Mouse (Mus musculus): ENCODE measurements around the gene Sh3kbp1. TPM values are rescaled to one million over a fixed set of nuclear protein-coding genes. Genes with fewer than 3 reads are reported as not detected.
"Not testable (repeated sequence)": the region's sequence is repeated elsewhere in the genome, so short reads cannot be mapped to it uniquely, and the experiment has no call there.

Gene Sh3kbp1
- 10 to 100 TPM; 57.5 to 61.3 TPM for total RNA-seq (2021)
- long read RNA-seq, experiment 1, full-length matches to known transcripts: 25 of 66 reads
- long read RNA-seq, experiment 1, partial matches to known transcripts: 6 of 66 reads
- long read RNA-seq, experiment 1, other reads (novel, unspliced or antisense): 35 of 66 reads
- long read RNA-seq, experiment 2, full-length matches to known transcripts: 27 of 68 reads
- long read RNA-seq, experiment 2, partial matches to known transcripts: 4 of 68 reads
- long read RNA-seq, experiment 2, other reads (novel, unspliced or antisense): 37 of 68 reads

DNA sequence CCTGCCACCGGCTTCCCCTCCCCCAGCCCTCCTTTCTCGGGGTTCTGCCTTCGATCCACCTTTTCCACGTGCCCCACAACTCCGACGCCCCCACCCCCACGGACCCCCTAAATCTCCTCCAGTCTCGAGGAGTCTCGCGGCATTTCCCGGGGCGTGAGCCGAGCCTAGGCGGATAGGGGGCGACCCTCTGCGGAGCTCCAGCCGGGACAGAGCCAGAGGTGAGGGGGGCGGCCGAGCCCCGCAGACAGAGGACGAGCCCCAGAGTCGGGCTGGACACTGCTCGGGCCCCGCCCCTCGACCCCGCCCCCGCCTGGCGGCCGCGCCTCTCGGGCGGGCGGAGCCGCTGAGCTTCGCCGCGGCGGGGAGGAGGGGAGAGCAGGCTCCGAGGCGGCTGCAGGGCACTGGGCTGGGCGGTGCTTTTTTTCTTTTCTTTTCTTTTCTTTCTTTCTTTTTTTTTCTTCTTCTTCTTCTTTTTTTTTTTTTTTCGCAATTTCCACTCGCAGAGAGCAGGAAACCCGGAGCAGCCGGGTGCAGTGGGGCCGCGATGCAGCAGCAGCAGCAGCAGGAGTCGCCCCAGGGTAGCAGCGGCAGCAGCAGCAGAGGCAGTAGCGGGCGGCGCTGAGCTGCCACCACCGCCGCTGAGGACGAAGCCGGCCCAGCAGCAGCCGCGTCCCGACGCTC lies at the start of gene Sh3kbp1:
TSS of gene Sh3kbp1 (plus strand) at position 366 of the 681 bp plus-strand sequence.
- TF ChIP-seq CTCF (IDR thresholded peaks at IDR 0.05): peak; percentile 44
- intact Hi-C loops (cut with DNase I): loop anchor here (2.0 to 10.0 kb wide), 6 partner anchors 62 to 490 kb away; no protein-coding TSS in a partner anchor
- peak; percentile 53 to 56 for DNase-seq (ENCODE audit: extremely low spot score in 1 of 2, low spot score in 2 of 2)
- Histone ChIP-seq H3K27ac (peak within 1 kb of the TSS; percentile 83), H3K4me3 (peak within 1 kb of the TSS; percentile 57)

DNA sequence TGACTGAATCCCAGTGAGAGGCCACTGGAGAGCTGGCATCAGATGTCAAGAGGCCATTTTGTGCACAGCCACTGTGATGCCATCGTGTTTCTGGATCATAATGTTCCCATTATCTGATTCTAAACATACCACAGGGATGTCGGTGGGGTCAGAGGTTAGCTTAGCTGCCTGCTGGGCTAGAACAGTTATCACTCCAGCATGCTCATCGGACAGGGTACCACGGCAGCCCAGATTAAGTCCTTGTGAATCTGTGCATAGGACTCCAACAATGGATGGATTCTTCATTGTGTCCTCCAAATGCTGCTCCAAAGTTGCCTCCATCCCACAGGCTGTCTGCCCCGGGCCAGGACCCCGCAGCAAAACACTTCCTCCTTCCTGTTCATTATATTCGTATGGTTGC lies 42.3 kb upstream of the Sh3kbp1 start:
- H3K27ac ChIP-seq; H3K4me3 ChIP-seq; DNase-seq (ENCODE audit: extremely low spot score in 1 of 2, low spot score in 2 of 2); intact Hi-C loops (cut with DNase I): not testable (repeated sequence)

DNA sequence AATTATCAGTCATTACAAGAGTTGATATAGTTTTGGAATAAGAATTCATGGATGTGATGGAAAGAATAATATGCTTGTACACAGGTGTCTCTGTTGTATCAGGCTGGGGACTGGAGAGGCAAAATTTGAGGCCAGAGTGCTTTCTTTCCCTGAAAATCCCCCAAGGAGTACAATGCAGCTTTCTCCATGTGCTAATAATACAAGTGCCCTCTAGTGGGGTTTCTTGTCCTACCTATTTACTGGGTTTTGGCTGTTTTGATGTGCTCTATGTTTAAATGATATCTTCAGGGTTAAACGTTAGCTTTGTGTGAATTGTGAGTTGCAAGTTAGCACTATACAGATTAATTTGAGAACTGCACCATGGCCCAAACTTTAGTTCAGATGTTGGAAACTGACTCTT lies 35.4 kb upstream of the Sh3kbp1 start:
- no peak overlapping the region for H3K4me3 ChIP-seq
- no peak for DNase-seq (ENCODE audit: extremely low spot score in 1 of 2, low spot score in 2 of 2)
- H3K27ac ChIP-seq: no peak overlapping the region
- peak; percentile 2; the same call in 1 of the 2 replicates for TF ChIP-seq CTCF (IDR thresholded peaks at IDR 0.05)
- intact Hi-C loops (cut with DNase I): no loop called here

DNA sequence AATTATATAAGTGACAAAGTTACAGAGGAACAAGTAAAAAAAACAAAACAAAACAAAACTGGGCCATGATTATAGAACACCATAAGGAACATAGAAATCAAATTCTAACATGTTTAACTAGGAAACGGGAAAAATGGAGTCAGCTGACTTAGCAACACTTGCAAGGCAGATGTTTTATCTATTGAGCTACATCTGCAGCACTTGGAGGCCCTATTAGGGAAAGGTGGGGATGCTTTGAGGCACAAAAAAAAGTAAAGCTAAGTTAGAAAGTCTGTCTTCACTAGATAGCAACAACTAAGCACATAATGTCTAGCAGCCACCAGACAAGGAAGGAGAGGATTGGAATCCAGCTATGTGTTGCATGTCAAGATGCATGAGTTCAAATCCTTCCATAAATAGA lies 29.6 kb upstream of the Sh3kbp1 start:
- intact Hi-C loops (cut with DNase I): no loop called here
- no peak for DNase-seq (ENCODE audit: extremely low spot score in 1 of 2, low spot score in 2 of 2)
- Histone ChIP-seq H3K27ac (no peak overlapping the region), H3K4me3 (no peak overlapping the region)
- TF ChIP-seq CTCF (IDR thresholded peaks at IDR 0.05): no peak

DNA sequence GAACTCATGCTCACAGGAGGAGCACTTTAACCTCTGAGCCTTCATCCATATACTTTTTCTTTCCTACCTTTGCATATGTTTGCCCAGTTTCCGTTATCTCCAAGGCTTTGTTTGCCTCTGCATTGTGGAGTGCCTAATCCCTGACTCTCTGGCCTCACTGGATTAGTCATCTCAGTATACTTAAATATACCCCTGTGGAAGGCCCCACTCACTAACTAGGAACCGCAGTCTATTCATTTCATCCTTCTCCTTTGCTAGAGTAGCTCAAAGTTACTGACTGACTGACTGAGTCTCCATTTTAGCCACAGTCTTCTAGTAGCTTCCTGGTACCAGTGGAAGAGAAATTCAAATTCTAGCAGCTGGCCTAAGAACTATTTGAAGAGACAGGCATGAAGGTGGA lies 22.2 kb upstream of the Sh3kbp1 start:
- intact Hi-C loops (cut with DNase I): loop anchor here (5.0 kb wide), 1 partner anchor 163 kb away; no protein-coding TSS in a partner anchor
- no peak for DNase-seq (ENCODE audit: extremely low spot score in 1 of 2, low spot score in 2 of 2)
- H3K27ac ChIP-seq: no peak overlapping the region
- no peak for TF ChIP-seq CTCF (IDR thresholded peaks at IDR 0.05)
- no peak overlapping the region for H3K4me3 ChIP-seq

DNA sequence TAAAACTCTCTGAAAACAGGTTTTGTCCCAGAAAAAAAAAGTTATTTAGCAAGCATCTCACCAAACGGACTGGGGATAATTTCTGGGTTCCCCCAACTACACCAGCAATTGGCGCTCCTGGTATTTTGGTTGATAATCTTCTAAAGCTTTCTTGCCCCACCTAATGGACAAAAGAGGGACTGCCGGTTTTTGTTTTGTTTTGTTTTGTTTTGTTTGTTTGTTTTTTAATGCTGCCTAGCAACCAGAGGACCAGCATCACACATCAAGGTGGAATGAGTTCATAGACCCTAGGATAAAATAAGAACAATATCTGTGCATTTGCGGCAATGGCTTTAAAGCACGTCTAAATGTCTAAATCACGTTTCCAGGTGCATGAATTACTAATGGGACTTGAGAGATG lies 20.1 kb upstream of the Sh3kbp1 start:
- no peak overlapping the region for H3K27ac ChIP-seq
- intact Hi-C loops (cut with DNase I): loop anchor here (5.0 kb wide), 1 partner anchor 165 kb away; no protein-coding TSS in a partner anchor
- peak; percentile 54 for TF ChIP-seq CTCF (IDR thresholded peaks at IDR 0.05)
- no peak for DNase-seq (ENCODE audit: extremely low spot score in 1 of 2, low spot score in 2 of 2)
- H3K4me3 ChIP-seq: no peak overlapping the region

DNA sequence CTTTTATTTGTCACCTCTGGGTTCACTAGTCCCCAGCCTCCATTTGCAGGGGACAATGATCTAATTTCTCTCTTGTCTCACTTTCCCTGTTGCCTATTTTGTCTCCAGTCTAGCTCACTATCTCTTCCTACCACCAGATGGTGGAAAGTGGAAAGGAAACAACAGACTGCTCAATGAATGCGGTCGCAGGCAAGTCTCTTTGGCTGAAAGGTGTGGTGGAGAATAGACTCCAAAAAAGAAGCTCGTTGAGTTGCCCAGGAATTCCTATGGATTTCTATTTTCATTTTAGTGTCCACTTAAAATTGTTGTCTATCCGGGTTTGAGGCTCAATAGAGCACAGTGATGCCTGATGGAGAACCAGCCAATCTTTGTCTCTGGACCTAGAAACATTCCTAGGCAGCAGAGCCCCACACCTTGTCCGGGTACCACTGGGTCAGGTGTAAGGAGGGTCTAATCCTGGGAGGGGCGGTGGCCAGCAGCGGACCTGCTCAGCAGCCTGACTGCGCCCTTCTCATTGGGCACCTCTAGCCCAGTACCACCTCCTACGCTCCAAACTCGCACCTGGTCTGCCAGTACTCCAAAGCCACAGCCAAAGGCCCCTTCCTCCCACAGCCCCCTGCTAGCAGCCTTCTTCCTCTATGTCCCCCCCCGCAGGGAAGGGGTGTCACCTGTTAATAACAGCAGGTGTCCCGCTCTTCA lies 715 bp upstream of the Sh3kbp1 start:
- H3K27ac ChIP-seq: no peak overlapping the region
- intact Hi-C loops (cut with DNase I): loop anchor here (2.0 to 10.0 kb wide), 6 partner anchors 62 to 490 kb away; no protein-coding TSS in a partner anchor
- peak; percentile 60 for TF ChIP-seq CTCF (IDR thresholded peaks at IDR 0.05)

DNA sequence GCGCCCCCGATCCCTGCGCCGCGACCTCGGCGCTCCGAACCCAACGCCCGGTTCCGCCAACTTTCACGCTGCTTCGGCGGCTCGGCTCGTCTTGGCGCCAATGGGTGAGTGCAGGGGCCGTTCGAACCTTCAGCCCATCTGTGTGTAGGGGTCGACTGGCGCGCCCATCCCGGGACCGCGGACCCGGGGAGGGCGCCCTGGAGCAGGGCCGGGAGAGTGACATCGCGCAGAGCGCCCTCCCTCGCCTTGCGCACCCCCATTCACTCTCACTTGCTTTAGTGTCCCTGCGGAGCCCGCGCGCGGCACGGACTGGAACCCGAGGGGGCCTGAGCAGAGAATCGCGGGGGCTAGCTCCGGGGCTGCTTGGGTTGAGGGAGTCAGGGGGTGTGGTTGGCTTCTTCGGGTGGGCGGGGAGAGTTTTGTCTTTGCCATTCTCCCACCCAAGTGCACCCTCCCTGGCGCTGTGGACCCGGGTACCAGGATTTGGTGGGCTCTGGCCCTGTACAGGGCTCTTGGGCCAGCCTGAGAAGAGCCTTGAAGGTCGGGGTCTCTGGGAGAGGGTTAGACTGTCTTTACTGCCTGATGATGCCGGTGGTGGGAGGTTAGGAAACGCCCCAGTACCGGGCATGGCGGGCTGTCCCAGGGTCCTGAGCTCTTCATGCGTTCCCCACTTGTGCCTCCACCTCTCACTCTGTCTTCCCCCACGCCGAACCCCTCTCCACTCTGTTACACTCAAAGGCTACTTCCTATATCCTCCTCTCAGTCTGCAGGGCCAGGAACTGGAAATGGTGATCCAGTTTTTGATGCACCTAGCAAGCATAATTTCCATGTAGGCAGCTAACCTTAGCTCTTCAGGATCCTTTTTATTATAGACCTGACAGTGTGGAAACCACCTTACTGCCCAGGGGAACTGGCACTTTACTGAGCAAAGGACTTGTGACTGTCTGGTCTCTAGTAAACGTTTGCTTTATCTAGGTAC lies 805 bp downstream of the Sh3kbp1 start:
- TF ChIP-seq CTCF (IDR thresholded peaks at IDR 0.05): no peak
- intact Hi-C loops (cut with DNase I): loop anchor here (2.0 to 10.0 kb wide), 6 partner anchors 63 to 489 kb away; no protein-coding TSS in a partner anchor
- H3K27ac ChIP-seq: peak overlapping the region; percentile 83
- peak; percentile 24 to 27 for DNase-seq (ENCODE audit: extremely low spot score in 1 of 2, low spot score in 2 of 2)
- peak overlapping the region; percentile 57 for H3K4me3 ChIP-seq

More for the DNA sequence above, 715 bp upstream of the Sh3kbp1 start:
- DNase-seq (ENCODE audit: extremely low spot score in 1 of 2, low spot score in 2 of 2): peak; percentile 11 to 14
- H3K4me3 ChIP-seq: peak overlapping the region; percentile 57

DNA sequence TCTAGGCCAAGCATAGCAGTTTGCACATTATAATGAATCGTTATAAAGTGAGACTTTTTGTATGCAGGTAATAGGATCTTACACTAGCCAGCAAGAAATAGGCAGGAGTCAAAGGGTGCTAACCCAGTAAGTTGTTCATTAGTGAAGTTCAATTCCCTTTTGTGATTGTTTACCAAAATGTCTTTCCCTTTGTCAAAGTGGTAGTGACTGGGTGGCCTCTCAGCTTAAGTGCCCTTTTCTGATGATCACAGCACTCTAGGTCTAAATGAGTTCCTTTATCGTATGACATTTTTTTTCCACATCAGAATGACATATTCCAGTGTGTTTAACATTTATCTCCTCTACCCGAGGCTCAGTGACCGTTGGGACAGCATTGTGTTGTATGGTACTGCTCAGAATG lies 1.6 kb downstream of the Sh3kbp1 start:
- DNase-seq (ENCODE audit: extremely low spot score in 1 of 2, low spot score in 2 of 2): no peak
- H3K27ac ChIP-seq: no peak overlapping the region
- H3K4me3 ChIP-seq: peak overlapping the region; percentile 57
- intact Hi-C loops (cut with DNase I): loop anchor here (5.0 to 10.0 kb wide), 4 partner anchors 64 to 289 kb away; no protein-coding TSS in a partner anchor
- no peak for TF ChIP-seq CTCF (IDR thresholded peaks at IDR 0.05)

DNA sequence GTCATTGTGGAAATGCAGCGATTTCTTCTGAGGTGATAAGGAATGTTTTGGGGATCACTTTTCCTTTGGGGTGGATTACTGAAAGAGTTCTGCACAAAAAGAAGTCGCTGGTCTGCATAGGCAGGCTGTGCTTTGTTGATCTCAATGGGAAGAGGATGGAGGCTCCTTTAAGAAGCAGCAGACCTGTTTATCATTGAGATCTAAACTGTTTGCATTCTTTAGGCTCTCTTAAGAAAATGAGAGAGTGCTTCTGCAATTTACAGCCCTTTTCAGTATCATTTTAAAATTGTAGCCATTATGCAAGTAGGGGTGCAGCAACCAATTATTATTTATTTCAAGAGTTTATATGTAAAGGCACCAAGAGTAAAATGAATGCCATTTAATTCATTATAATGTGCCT lies 2.1 kb downstream of the Sh3kbp1 start:
- H3K27ac ChIP-seq: no peak overlapping the region
- intact Hi-C loops (cut with DNase I): loop anchor here (5.0 to 10.0 kb wide), 4 partner anchors 64 to 288 kb away; no protein-coding TSS in a partner anchor
- DNase-seq (ENCODE audit: extremely low spot score in 1 of 2, low spot score in 2 of 2): no peak
- peak overlapping the region; percentile 57; the same call in 1 of the 2 replicates for H3K4me3 ChIP-seq
- no peak for TF ChIP-seq CTCF (IDR thresholded peaks at IDR 0.05)
